Mouse (Mus musculus) inflammation-experienced regulatory T-cells, adult 6 months (primary cell): ENCODE results near the gene Shmt2. TPM values are rescaled to one million over a fixed set of nuclear protein-coding genes. Genes with fewer than 3 reads are reported as not detected.

Experiments
- ATAC-seq: one replicate; pipeline ENCODE4 v1.8.0; 2017
- polyA plus RNA-seq, 3 experiments: library from polyadenylated mRNA; unstranded; fragments of 100-300 nt; shearing (Covaris generic); gene quantifications; one replicate each; pipeline ENCODE4 v1.2.1; 2017

The Shmt2 gene
- polyA plus RNA-seq, 3 experiments from 2014 or later = 38.2 to 43.2 (median 42.9) TPM

DNA sequence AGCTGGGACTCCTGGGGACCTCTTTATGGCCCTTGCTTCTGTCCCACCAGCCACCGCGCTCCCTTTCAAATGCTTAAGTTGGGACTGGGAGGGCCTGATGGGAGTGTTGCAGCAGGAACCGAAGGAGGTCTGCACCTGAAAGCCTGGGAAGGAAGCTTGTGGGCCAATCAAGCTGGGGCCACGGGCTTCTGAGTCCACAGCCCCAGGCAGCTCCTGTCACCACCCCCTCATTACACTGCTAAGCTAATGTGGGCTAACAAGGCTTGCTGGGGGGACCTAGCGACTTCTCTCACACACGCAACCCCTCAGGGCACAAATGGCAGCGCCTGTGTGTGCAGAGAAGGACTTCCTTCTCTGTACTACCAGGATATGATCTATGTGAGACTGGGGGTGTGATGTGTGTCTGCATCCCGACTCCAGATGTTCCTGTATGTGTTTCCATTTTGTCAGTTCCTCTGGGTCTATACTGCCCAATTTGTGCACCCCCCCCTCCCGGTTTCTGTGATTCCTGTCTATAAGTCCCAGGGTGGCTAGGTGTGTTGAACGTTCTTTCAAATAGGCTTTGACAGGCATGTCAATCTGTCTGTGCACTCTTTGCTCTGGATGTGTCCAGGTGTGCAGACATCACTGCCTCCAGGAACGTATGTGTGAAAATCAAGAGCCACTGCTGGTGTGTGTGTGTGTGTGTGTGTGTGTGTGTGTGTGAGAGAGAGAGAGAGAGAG is 11.2 kb downstream of the Shmt2 start:
- ATAC-seq = no peak

DNA sequence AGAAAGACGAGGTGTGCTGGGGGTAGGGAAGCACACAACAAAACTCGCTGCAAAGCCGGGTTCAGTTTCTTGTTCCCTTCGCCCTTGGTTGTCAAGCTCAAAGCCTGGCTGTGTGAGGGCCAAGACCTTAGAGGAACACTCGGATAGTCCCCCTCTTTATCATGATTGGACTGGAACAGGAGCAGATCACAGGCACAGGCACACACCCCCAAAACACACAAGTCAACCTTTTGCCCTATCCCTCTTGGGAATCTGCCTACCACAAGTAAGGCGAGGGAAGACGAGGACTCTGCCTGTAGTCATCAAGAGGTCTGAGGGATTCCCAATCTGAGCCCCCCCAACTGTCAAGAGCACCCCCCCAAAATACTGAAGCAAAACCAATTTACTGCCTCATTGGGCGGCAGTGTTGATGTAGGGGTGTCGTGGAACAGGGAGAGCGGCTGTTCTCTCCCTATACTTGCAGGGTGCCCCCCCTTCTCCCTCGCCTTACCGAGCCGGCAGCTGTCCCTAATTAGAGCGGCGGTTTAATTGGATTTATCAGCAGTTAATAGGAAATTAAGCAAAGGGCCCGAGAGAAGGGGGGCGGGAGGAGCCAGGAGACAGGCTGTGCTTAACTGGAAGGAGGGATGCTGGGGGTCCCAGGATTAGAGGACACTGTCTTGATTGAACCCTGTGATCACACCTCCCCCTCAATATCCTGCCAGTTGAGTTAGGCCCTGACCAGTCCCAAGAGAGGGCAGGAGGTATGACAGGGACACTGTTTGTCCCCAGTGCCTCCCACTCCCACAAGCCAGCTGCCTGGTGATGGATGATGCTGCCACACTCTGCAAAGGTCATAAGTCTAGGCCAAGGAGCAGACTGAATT is 12.2 kb downstream of the Shmt2 start:
- no peak for ATAC-seq

DNA sequence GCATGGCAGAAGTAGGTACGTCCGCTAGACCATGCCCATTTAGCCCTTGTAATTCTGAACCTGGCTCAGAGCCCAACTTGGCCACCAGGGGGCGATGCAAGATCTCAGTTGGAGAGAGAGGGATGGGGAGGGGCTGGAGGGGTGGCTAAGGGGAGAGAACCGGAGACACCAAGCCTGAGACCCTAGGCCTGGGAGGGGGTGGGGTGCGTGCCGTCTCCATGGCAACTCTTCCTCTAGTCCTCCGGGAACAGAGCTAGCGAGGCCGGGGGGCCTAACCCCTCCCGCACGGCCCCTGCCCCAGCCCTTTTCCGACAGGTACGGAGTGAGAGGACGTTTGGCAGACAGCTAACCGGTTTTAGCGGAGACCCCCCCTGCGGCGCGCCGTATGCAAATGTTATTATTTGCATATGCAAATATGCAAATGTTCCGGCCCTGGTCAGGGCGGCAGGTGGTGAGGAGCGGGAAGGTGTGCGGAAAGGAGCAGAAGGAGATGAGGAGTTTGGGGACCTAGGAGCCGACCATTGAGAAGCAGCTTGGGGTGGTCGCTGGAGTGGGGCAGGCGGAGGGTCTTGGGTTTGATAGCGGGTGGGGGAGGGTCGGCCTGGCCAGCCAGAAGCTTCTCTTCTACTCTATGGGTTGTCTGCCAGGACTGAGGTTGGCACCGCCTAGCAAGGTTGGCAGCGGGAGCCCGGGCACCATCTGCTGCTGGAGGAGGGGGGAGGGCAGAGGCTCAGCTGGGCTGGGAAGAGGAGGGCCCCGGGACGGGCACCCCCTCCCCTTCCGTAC is 13.0 kb downstream of the Shmt2 start:
- ATAC-seq = peak; percentile 29

DNA sequence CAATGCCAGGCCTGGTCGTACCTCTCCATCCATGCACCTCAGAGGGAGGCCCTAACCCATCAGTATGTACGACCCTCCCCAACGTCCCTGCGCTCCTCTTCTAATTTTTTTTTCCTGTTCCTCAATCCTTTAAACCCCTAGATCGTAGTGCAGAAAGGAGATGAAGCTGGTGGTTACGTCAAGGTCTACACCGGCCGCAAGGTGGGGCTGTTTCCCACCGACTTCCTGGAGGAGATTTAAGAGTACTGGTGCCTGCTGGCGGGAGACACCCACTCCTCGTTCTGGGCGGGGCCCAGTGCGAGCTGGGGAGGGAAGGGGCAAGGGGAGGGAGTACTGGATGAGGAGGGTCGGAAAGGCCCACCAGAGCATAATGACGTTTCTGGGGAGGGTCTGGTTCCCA is 14.0 kb downstream of the Shmt2 start:
- peak; percentile 44 for ATAC-seq

DNA sequence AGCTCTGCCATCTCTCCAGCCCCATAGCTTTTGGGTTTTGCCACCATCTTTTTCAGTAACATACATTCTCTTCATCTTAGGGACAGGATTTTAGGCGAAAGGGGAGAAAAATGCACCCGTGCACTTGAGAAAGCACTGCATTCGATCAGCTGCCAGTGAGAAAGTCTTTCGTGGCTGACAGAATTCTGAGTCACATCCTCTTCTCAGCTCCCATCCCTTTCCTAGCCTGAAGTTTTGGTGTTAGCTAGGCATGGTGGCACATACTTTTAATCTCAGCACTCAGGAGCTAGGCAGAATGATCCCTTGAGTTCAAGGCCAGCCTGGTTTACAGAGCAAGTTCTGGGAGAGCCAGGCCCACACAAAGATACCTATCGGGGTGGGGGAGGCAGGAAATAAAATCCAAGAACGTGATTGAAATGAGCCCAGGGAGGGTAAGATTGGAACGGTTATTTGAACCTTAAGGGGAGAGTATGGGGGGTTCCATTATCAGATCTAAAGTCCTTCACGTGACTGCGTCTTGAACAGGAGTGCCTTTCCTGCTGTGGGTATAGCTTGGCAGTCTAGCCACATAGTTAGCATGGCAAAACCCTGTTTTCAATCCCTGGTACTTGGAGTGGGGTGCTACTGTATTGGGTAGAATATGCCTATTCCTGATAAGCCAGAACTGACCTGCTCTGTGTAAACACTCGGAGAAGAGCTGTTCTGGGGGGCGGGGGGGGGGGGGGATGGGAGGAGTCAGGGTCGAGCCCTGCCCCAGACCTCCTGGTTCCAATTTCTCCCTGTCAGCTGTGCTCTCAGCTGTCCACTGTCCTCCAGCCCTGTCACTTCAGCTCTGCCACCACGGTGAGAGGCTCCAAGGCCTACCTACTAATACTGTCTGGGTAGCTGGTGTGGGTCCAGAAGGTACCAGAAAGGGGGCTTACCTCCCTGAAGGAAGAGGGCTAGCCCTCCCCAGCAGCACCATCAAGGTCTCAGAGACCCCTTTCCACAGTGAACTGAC is 21.1 kb downstream of the Shmt2 start, which contains the start of gene Stac3:
Stac3 (plus strand) TSS at position 793 of the 1,000 bp plus-strand sequence.
- no peak for ATAC-seq

DNA sequence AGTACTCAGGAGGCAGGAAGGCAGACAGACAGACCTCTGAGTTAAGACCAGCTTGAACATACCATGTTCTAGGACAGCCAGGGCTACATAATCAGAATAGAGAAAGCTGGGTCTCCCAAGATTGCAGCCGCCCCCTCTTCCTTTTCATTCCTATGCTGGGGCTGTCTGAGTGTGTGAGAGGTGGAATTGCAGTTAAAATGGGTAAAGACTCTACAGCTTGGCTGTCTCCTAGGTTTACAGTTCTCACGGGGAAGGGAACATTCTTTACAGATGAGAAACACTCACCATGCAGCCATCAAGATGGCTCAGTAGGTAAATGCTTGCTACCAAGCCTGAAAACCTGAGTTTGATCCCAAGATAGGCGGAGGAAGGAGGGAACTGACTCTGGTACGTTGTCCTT is 22.2 kb downstream of the Shmt2 start:
- ATAC-seq = no peak

DNA sequence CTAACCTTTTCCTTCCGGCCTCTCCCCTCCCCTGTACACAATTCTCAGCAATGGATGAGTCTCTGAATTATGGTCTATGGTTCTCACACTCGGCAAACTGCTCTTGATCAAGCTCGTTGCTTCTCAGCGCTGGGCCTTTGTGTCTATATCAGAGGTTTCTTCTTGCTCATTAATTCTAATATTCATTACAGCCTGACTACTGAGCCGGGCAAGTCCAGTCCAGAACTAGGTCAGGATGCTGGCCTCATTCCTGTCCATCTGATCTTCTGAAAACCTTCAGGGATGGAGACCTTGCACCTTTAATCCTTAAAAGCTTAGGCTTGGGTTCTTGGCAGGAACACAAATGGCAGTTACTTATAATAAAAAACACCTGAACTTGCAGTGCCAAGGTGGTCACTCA is 22.7 kb downstream of the Shmt2 start:
- ATAC-seq = no peak

DNA sequence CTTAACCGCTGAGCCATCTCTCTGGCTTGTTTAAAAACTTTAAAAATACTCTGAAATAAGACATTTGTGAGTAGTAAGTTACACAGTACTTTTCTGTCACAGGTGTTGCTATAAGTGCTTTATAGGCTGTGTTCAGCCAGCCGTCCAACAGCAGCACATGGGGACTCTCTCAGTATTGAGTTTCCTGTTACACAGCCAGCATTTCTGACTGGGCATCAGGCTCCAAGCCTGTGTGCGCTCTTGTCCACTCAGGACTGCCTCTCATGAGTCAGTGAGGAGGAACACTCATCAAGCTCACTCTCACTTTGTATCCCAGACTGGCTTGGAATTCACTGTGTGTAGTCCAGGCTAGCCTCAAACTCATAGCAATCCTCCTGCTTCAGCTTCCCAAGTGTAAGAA is 26.1 kb downstream of the Shmt2 start:
- no peak for ATAC-seq

DNA sequence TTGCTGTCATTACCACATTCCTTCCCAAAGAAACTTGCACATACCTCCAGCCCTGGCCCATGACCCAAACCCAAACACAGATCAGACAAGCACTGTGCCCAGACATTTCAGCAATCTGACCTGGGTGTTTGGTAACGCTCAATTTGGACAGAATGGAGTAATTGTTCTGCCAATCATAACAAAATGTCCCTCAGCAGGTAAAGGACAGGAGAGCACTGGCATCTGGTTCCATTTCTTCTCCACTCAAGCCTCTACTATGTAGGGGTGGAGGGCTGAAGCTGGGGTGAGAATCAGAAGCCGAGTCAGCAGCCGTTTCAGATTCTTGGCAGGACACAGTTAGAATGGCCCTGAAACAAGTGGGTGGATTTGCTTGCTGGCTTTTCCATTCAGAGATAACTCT is 30.1 kb downstream of the Shmt2 start:
- no peak for ATAC-seq

DNA sequence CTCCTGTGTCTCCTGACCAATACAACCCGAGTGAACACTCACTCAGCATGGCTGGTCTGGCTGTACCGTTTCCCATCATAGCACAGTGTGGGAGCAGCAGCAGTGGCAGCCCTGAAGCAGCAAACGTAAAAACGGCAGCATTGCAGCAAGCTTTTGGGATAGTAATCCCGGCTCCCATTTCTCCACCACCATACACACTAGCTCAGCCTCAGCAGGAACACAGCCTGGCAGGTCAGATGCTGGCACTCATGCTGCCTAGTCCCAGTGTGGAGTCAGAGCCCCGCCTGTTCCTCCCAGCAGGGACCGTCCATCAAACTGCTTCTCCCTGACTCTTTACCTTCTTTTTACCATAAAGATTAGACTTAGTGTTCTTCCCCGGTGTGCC is 31.1 kb downstream of the Shmt2 start:
- ATAC-seq = no peak

DNA sequence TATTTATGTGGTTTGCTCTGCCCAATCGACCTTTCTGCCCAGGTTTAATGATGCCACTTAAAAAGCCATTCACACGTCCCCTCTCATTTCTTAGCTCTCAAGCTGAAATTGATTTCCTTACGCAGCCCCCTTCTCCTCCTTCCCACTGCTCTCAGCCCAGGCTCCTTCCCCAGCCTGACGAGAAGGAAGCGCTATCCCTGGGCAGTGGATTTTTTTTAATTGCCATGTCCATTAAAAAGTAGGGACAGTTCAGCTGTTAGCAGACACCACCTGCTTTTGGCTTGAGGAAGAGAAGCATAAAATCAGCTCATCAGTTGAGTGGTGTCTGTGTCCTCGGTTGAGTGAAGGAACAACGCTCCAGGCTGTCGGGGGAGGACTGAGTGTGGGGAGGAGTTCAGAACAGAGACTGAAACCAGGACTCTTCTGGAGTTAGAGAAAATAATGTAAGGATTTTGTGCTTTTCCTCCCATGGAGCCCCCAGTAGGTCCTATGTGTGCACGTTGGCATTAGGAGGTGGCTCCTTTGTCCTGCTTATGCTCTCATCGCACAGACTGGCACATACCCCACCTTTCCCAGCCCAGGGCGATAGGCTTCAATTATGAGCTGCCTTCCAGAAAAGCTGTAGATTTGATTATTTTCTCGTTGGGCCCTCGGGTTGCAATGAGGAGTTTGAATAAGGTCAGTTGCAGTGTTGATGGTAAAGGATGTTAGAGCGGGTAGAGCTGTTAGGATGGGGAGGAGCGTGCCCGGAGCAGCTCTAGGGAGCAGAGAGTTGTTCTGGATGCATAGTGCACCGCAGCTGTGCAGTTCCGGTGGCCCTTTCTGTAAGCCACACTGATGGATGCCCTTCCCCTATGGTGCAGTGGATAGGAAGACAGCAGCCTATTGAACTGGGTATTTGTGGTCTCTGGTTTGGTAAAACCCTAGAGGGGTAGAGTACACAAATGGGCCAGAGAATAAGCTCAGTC is 31.8 kb downstream of the Shmt2 start:
- ATAC-seq = no peak

DNA sequence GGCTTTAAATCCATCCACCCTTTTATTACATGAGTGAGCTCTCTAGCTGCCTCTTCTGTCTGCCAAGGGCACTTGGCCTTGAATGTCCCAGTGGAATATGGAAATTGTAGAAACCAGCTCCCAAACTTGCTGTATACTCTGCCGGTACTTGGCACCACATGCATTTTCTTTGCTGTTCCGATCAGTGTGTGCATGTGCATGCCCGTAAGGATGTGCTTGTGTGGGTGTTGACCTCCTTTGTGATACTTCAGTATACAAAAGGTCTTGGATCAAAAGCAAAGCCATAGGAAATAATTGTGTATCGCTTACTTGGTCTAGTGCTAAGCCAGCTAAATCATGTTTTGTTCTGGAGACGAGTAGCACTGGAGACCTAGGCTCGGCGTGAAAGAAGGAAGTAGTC is 33.4 kb downstream of the Shmt2 start:
- ATAC-seq = no peak

DNA sequence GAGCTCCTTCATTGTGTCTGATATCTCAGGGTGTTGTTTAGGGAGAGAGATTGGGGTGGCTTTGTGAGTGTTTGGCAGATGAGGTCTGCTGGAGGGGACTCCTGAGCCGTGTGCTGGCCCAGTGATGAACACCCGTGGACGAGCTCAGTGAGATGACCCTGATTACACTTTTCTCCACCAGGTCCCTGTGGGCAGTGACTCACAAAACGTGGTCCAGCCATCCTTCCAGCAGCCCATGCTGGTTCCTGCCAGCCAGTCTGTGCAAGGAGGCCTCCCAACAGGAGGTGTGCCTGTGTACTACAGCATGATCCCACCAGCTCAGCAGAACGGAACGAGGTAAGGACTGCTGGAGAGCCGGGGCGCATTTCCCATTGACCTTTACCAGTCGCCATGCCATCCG is 37.0 kb downstream of the Shmt2 start:
- ATAC-seq = no peak

DNA sequence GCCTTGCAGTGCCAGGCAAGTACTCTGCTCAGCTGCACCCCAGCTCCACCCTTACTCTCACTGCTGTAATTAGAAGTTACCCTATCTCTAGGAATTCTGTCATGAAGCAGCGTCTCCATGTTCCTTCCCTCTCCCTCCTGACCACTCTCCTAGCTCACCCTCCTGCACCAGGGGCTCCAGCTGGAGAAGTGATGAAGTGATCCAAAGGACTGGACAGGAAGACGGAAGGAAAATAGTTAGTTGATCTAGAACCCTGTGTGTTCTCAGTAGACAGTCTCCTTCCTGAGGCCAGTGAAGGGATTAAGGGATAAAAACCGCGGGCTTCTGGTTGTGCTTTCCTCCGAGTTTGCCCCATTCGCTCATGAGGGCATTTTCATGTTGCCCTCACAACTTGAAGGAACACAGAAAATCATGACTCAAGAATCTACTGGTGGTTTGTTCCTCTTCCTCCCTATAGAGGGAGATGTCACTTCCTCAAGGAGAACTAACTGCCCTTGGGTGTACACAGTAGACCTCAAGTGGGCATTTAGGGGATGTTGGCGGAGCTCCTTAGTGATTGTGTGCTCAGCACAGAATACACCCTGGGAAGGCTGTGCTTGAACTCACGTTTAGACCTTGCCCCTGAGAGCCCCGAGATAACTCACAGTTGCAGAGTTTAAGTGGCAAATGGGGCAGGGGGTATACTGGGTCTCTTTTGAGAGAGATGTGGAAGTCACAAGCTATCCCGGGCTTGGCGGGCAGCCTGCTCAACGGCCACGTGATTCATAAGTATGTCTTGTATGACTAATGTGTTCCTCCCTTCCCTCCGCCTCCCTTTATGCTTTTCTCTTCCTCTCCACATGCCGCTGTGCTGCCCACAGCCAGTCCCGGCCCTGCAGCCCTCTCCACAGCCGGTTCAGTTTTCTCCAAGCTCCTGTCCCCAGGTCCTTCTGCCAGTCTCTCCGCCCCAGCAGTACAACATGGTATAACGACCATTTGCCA is 41.1 kb downstream of the Shmt2 start:
- ATAC-seq = no peak

DNA sequence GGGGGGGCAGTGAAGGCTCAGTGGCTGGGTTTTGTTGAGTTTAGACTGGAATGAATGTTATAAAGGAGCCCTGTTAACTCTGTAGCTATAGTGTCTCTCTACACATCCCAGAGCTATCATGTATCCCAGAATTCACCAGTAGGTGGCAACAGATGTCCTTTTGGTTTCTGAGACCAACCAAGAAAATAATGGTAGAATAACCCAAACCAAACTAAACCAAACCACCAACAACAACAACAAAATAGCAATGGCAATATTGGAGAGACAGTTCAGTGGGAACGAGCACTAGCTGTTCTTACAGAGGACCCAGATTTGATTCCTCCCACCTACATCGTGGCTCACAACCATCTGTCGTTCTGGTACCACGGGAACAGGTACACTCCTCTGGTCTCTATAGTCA is 43.1 kb downstream of the Shmt2 start:
- no peak for ATAC-seq

DNA sequence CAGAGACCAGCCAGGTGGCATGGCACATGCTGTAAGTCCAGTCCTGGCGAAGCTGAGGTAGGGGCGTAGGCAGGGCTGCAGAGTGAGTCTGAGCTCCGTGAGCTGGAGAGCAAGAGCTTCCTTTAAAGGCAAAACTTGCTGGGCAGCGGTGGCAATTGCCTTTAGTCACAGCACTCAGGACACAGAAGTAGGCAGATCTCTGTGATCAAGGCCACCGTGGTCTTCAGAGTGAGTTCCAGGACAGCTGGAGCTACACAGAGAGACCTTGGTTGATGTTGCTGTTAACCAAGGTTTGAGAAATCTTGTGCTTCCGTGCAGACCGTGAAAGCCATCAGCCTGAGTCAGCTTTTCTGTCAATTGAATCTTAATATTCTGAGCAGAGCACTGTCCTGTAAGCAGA is 44.9 kb downstream of the Shmt2 start:
- no peak for ATAC-seq

DNA sequence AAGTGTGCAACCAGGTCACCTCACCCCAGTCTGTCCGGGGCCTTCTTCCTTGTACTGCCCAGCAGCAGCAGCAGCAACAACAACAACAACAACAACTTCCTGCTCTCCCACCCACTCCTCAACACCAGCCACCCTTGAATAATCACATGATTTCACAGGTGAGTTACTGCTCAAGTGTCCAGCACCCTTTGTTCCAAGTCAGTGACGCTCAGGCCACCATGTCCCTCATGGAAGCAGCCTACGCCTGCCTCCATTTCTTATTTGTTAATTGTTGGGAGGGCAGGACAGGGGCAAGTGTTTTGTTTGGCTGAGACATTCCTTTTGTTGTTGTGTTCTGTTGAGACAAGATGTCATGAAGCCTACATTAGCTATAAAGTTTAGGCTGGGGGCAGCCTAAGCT is 45.7 kb downstream of the Shmt2 start:
- ATAC-seq = no peak

DNA sequence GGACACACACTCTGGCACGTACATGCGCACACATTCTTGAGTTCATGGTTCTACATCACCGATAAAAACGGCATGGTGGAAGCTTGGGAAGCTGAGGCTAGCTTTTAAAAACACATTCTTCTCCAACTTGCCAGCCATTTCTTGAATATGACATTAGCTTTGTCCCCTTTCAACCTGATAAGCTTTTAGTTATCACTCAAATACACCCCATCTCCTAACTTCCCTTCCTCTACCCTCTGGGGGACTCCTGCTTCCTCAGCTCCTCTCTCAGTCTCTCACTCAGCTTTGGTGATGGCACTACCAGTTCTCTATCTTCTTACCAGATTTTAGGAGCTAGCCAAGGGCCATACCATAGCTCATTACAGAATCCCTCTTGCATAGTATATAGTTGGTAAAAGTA is 47.1 kb downstream of the Shmt2 start:
- no peak for ATAC-seq

DNA sequence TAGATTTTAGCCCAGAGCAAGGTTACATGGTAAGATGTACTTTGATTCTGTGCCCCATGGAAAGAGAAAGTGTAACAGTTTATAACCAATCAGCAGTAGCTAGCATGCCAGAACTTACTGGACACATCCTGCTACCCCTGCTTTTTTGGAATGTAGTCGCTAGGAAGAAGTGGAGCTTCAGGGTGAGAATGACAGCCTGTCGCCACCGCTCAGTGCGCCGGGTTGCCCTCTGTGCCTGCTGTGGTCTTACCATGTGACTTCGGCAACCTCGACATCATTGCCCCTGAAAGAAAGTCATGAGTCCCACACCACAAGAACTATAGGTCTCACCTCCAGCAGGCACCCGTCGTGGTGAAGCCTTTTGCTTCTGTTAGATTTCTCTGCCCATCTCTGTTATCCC is 49.5 kb downstream of the Shmt2 start:
- no peak for ATAC-seq
